Mouse (Mus musculus) E14TG2a.4 (cell line): ENCODE data around the gene A730061H03Rik.

ENCODE experiments used
- H3K27me3 ChIP-seq: 2 replicates; pipeline ENCODE4 v1.6.1; 2014; ENCODE audit warnings: low read length, control low read depth; ENCODE audit not compliant: insufficient read depth
- H3K36me3 ChIP-seq: 2 replicates; pipeline ENCODE4 v1.6.1; 2014; ENCODE audit warnings: low read length, control low read depth; ENCODE audit not compliant: insufficient read depth
- H3K4me1 ChIP-seq: replicated peaks from 2 replicates; pipeline ENCODE4 v1.6.1; 2014; ENCODE audit warnings: low read depth, low read length, control low read depth
- H3K4me3 ChIP-seq: replicated peaks from 2 replicates; pipeline ENCODE4 v1.5.1; 2014; ENCODE audit warnings: mild to moderate bottlenecking, low read length
- H3K9me3 ChIP-seq: 2 replicates; pipeline ENCODE4 v1.6.1; 2014; ENCODE audit warnings: low read length, control low read depth
- CTCF ChIP-seq: conservative IDR thresholded peaks from 2 replicates; pipeline ENCODE4 v1.5.1; 2014; ENCODE audit warnings: low read length
- NANOG ChIP-seq: IDR thresholded peaks from 2 replicates; pipeline ENCODE4 v1.6.1; 2014; ENCODE audit warnings: borderline replicate concordance, low read length, mixed read lengths
- POU5F1 ChIP-seq: IDR thresholded peaks from 2 replicates; pipeline ENCODE4 v1.6.1; 2014; ENCODE audit warnings: low read length, borderline replicate concordance

The A730061H03Rik gene

DNA sequence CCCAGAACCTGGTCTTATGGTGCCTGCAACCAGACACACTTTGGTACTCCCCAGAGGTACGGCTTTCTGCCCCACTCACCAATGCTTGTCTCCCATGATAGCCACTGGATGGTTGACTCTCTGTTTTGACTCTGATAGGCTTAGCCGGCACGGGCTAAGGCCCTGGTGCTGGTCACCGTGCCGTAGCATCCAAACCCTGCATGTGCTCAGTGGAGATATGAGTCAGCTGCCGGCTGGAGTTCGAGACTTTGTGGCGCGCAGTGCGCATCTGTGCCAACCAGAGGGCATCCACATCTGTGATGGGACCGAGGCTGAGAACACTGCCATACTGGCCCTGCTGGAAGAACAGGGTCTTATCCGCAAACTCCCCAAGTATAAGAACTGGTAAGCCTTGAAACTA, 17.9 kb downstream of the A730061H03Rik start:
- Histone ChIP-seq H3K36me3 (peaks cover 54% of the 10 kb centered on the region), H3K4me3 (no peak overlapping the region), H3K4me1 (peaks cover 44% of the 10 kb centered on the region), H3K27me3 (peaks cover 11% of the 10 kb centered on the region; the same call in 1 of the 2 replicates), H3K9me3 (no peaks in the 10 kb centered on the region)
- TF ChIP-seq CTCF (no peak), NANOG (no peak), POU5F1 (no peak)

DNA sequence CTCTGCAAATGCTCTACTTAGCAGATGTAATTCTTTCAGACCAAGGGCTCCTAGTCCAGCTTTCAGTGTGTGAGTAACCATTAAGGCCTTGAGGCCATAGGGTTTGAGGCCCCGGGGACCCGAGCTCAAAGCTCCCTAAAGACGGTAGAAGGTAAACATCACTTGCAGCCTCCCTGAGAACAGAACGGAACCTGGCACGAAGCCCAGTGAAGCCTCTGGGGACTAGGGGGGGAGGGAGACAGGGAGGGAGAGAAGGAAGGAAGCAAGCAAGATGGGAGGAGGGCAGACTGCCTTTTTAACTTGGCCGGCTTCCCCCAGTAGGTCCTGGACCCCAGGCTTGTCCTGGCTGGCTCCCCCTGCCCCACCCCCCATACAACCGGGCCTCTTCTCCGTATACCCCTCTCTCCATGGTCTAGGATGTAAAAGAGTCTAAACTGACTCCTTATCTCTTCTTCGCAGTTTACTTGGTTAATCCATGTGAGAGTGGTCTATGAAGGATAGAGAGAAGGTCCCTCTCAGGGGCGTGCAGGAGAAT, 19.4 kb downstream of the A730061H03Rik start:
- H3K9me3 ChIP-seq = no peaks in the 10 kb centered on the region
- peaks cover 11% of the 10 kb centered on the region; the same call in 1 of the 2 replicates for H3K27me3 ChIP-seq
- H3K36me3 ChIP-seq = peaks cover 43% of the 10 kb centered on the region
- peak overlapping the region; percentile 83 for H3K4me3 ChIP-seq
- TF ChIP-seq POU5F1 (no peak), NANOG (no peak), CTCF (no peak)
- peaks cover 58% of the 10 kb centered on the region for H3K4me1 ChIP-seq

DNA sequence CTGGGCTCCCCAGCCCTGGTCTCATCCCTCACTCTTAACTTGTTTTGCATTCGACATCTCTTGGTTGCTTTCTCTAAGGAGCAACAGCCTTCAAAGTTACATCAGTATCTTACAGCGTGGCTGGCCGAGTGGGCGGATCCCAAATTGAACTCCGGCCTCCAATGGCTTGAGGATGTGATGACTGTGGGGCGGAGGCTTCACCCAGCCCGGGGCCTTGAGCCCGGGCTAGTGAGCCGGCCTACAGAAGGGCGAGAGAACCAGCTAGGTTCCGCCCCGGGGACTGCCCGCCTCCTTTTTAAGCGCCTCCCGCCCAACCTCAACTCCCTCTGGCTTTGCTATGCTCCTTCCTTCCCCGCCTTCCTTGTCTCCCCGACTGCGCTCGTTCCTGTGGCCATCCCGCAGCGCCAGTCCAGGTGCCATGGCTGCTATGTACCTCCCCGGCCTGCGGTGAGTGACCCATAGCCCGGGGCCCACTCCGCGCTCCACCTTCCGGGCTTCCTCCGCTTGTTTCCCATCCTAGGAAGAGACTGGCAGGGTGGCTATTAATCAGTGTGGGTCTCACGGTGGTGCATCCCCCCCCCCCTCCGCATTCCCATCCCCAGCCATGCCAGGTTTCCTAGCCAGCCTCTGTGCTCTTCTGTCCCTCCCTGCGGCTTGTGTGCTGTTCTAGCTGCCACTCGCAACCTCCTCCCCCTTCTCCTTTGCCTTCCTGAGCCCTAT, 20.0 kb downstream of the A730061H03Rik start, which contains the start of gene Pck2:
Gene Pck2, plus strand, starts transcription at position 200 of the 720 bp plus-strand sequence.
- Histone ChIP-seq H3K36me3 (peaks cover 37% of the 10 kb centered on the region), H3K9me3 (no peaks in the 10 kb centered on the region), H3K27me3 (peaks cover 11% of the 10 kb centered on the region; the same call in 1 of the 2 replicates), H3K4me1 (peaks cover 58% of the 10 kb centered on the region), H3K4me3 (peak within 1 kb of the TSS; percentile 83)
- no peak for TF ChIP-seq POU5F1
- no peak for TF ChIP-seq NANOG
- TF ChIP-seq CTCF = no peak

DNA sequence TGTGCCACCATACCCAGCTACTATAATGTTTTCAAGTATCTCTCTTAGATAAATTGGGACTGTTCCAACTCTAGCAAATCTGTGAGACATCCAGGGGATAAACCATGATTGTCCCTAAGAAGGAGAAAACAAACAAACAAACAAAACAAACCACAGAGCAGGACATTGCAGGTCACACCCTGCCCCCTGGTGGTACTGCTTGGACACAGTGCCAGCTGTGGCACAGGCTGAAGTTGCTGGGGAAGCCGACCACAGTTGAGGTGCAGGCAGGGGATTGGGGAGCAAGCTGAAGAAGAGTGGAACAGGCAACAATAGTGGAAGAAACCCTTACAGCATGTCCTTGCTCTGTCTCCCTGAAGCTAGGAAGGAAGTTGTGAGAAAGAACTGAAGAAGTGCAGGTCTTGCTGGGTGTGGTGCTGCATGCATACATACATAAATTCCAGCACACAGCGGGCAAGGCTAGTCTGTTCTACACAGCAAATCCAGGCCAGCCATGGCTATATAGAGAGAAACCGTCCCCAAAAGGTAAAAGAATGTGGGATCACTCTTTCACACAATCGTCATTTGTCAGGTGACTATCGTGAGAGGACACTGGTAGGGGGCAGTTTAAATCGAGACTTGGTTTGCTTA, 24.0 kb downstream of the A730061H03Rik start:
- H3K9me3 ChIP-seq = no peaks in the 10 kb centered on the region
- no peak overlapping the region for H3K4me3 ChIP-seq
- H3K27me3 ChIP-seq = peaks cover 11% of the 10 kb centered on the region; the same call in 1 of the 2 replicates
- no peaks in the 10 kb centered on the region for H3K36me3 ChIP-seq
- TF ChIP-seq NANOG = no peak
- TF ChIP-seq POU5F1 = no peak
- TF ChIP-seq CTCF = peak; percentile 71
- peaks cover 37% of the 10 kb centered on the region for H3K4me1 ChIP-seq

DNA sequence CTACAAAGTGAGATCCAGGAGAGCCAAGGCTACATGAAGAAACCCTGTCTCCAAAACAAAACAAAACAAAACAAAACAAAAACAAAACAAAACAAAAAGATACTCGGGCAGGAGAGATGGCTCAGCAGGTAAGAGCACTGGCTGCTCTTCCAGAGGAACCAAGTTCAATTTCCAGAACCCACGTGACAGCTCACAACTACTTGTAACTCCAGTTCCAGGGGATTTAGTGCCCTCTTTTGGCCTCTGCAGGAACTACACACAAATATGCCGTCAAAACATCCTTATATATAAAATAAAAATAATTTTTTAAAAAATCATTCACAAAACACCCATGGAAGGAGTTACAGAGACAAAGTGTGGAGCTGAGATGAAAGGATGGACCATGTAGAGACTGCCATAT, 32.3 kb downstream of the A730061H03Rik start:
- Histone ChIP-seq H3K4me3 (no peak overlapping the region), H3K4me1 (no peaks in the 10 kb centered on the region), H3K27me3 (peaks cover 36% of the 10 kb centered on the region), H3K9me3 (no peaks in the 10 kb centered on the region), H3K36me3 (no peaks in the 10 kb centered on the region)
- TF ChIP-seq CTCF (peak; percentile 58), NANOG (no peak), POU5F1 (no peak)

DNA sequence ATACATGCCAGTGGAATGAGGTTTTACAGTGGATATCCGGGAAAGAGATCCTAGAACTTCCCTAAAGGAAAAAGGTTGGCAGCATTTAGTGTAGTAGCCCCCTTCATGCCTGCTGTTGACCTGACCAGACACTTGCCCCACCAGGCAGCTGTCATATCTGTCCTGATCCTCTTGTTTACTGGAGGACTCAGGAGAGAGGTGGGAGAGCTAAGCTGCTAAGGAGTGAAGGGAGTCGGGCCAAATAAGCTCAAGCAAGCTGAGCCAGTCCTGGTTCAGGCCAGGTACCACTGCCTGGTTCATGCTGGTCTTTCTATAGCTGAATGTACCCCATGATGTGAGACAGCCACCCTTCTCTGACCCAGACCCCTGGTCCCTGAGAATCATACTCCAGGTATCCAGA, 33.5 kb downstream of the A730061H03Rik start:
- peaks cover 49% of the 10 kb centered on the region for H3K27me3 ChIP-seq
- no peaks in the 10 kb centered on the region for H3K9me3 ChIP-seq
- H3K36me3 ChIP-seq = no peaks in the 10 kb centered on the region
- TF ChIP-seq CTCF = no peak
- no peak for TF ChIP-seq POU5F1
- no peak for TF ChIP-seq NANOG
- H3K4me1 ChIP-seq = no peaks in the 10 kb centered on the region
- no peak overlapping the region for H3K4me3 ChIP-seq

DNA sequence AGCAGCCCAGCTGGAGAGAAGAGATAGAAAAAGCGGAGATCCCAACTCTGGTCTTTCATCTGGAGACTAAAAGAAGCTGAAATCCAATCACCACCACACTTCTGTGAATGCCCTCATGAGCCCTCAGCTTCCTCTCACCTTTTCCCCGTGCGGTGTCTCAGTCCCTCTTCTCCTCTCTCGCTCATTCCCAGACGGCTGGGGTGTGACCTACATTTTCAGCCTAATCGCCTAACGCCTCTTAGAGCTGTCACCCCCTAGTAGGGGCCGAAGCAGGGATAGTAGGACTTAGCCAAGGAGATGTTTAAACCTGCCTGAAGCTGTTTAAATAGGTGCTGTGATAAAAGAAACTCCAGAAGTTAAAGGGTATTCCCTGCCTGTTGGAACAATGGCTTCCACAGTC, 35.4 kb downstream of the A730061H03Rik start, which contains the start of gene Nrl:
Gene Nrl, minus strand, starts transcription at position 197 of the 400 bp plus-strand sequence.
- no peaks in the 10 kb centered on the region for H3K9me3 ChIP-seq
- TF ChIP-seq NANOG = no peak
- TF ChIP-seq POU5F1 = no peak
- H3K4me3 ChIP-seq = no peak within 1 kb of the TSS
- peaks cover 60% of the 10 kb centered on the region for H3K27me3 ChIP-seq
- H3K4me1 ChIP-seq = peaks cover 12% of the 10 kb centered on the region
- H3K36me3 ChIP-seq = no peaks in the 10 kb centered on the region

DNA sequence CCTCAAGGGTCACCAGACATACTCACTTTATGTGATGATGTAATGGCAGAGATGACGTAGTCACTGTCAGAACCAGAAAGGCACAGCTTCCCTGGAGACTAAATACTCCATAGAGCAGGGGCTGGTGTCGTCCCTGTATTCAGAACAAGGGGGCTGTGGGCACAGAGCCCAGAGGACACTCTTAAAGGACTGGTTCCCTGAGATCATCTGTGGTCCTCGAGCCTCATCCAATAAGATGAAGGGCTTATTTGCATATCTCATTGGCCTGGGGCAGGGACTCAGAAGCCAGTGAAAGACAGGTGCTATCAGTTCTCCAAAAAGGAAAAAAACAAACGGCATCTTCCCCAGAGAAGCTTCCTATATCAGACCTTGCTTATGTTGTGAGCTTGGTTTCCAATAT, 36.1 kb downstream of the A730061H03Rik start:
- Histone ChIP-seq H3K27me3 (peaks cover 63% of the 10 kb centered on the region), H3K4me1 (peaks cover 12% of the 10 kb centered on the region), H3K9me3 (no peaks in the 10 kb centered on the region), H3K4me3 (no peak overlapping the region), H3K36me3 (no peaks in the 10 kb centered on the region)
- TF ChIP-seq CTCF = no peak
- no peak for TF ChIP-seq POU5F1
- TF ChIP-seq NANOG = no peak
